ENCODE assay signal across 19 mouse cellular contexts in the genomic region with DNA sequence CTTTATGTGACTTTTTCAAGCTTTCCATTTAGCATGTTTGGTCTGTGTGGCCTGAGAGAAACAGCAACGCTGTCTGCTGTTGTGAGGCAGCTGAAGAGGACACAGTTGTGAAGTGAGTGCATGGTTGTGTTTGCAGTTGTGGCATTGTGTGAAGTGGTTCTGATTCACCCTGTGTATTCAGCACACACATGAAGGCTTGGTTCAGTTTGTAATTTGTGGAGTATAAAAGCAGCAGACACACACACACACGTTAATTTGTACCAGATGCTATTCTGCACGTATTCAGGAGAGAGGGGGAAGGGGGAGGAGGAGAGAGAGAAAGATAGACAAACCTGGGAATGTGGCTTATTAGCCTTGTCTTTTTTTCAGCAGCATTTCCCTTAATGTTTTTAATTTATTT.
A peak's percentile ranks its signal among the peaks of the same experiment; 100 is the strongest.
DNase-seq lines count a peak whose midpoint lies in the region; ATAC-seq and TF ChIP-seq lines count a peak whose summit lies in the region.
"Had no signal": no experiment of that assay in that cellular context is flagged by ENCODE, and none has a peak within 500 bp of the region (broad histone marks: within the 10 kb centered on the region; RNA-seq: fewer than 3 reads in every experiment).

No protein-coding gene starts in this region.

- 74% methylated on average over 3 of the region's 3 CpGs for WGBS in forebrain, embryonic 10.5 days
- WGBS in forebrain, embryonic 14.5 days, result 58% methylated on average over 3 of the region's 3 CpGs
- 60% methylated on average over 3 of the region's 3 CpGs for WGBS in hindbrain, embryonic 11.5 days
- WGBS in hindbrain, embryonic 13.5 days, result 65% methylated on average over 3 of the region's 3 CpGs
- 26% methylated on average over 3 of the region's 3 CpGs for WGBS in embryonic facial prominence, embryonic 12.5 days
- WGBS in limb, embryonic 13.5 days, result 16% methylated on average over 3 of the region's 3 CpGs
- 97% methylated on average over 3 of the region's 3 CpGs for WGBS in thymus, adult 2 months

- peaks cover 3% of the 10 kb centered on the region; the same call in 1 of the 2 replicates for H3K9me3 ChIP-seq in forebrain, embryonic 10.5 days
- no peaks in the 10 kb centered on the region for H3K9me3 ChIP-seq in forebrain, embryonic 14.5 days (replicated peaks; ENCODE audit: control insufficient read depth, low read length)
- H3K9me3 ChIP-seq in hindbrain, embryonic 11.5 days (ENCODE audit: control insufficient read depth, low read length), result no peaks in the 10 kb centered on the region
- H3K9me3 ChIP-seq in hindbrain, embryonic 13.5 days, result peaks cover 3% of the 10 kb centered on the region; the same call in 1 of the 2 replicates
- H3K9me3 ChIP-seq in embryonic facial prominence, embryonic 12.5 days, result no peaks in the 10 kb centered on the region
- no peaks in the 10 kb centered on the region for H3K9me3 ChIP-seq in limb, embryonic 13.5 days
- H3K9me3 ChIP-seq: kidney, embryonic 15.5 days; stomach, embryonic 15.5 days had no signal

- H3K9ac ChIP-seq in forebrain, embryonic 14.5 days (ENCODE audit: low read length), result no peak overlapping the region
- H3K9ac ChIP-seq in hindbrain, embryonic 11.5 days (ENCODE audit: low read depth, low read length), result no peak overlapping the region
- H3K9ac ChIP-seq in hindbrain, embryonic 13.5 days, result no peak overlapping the region
- H3K9ac ChIP-seq in embryonic facial prominence, embryonic 12.5 days, result no peak overlapping the region
- H3K9ac ChIP-seq in limb, embryonic 13.5 days, result peak overlapping the region; percentile 15; the same call in 1 of the 2 replicates
- H3K9ac ChIP-seq: kidney, embryonic 15.5 days; midbrain, embryonic 12.5 days; stomach, embryonic 15.5 days had no signal

- ATAC-seq in forebrain, embryonic 14.5 days, result no peak
- no peak for ATAC-seq in hindbrain, embryonic 11.5 days (ENCODE audit: low FRiP score)
- no peak for ATAC-seq in hindbrain, embryonic 13.5 days (ENCODE audit: low FRiP score)
- 0 out of 2 replicates have a peak, but pooled peaks have one; percentile 60 for ATAC-seq in embryonic facial prominence, embryonic 12.5 days (ENCODE audit: insufficient number of reproducible peaks, insufficient read depth, low FRiP score, low TSS enrichment)
- no peak; the same call in 1 of the 2 replicates for ATAC-seq in limb, embryonic 13.5 days (ENCODE audit: low FRiP score, low read depth)

- H3K4me1 ChIP-seq in forebrain, embryonic 10.5 days, result peaks cover 22% of the 10 kb centered on the region
- H3K4me1 ChIP-seq in forebrain, embryonic 14.5 days (ENCODE audit: control insufficient read depth, insufficient read depth, low read length), result peaks cover 12% of the 10 kb centered on the region
- H3K4me1 ChIP-seq in hindbrain, embryonic 11.5 days (replicated peaks; ENCODE audit: control insufficient read depth, insufficient read depth, low read length), result no peaks in the 10 kb centered on the region
- H3K4me1 ChIP-seq in hindbrain, embryonic 13.5 days (replicated peaks), result peaks cover 11% of the 10 kb centered on the region; the same call in 1 of the 2 replicates
- H3K4me1 ChIP-seq in embryonic facial prominence, embryonic 12.5 days, result peaks cover 19% of the 10 kb centered on the region
- H3K4me1 ChIP-seq in limb, embryonic 13.5 days, result peaks cover 25% of the 10 kb centered on the region
- peaks cover 6% of the 10 kb centered on the region; the same call in 1 of the 2 replicates for H3K4me1 ChIP-seq in thymus, adult 2 months (replicated peaks; ENCODE audit: control insufficient read depth, insufficient read depth, low read length)
- H3K4me1 ChIP-seq: stomach, embryonic 15.5 days had no signal

- no peaks in the 10 kb centered on the region for H3K27me3 ChIP-seq in forebrain, embryonic 10.5 days (ENCODE audit: poor library complexity, severe bottlenecking)
- no peaks in the 10 kb centered on the region for H3K27me3 ChIP-seq in forebrain, embryonic 14.5 days (replicated peaks; ENCODE audit: control insufficient read depth, insufficient read depth, low read length)
- no peaks in the 10 kb centered on the region for H3K27me3 ChIP-seq in hindbrain, embryonic 11.5 days (ENCODE audit: control insufficient read depth, insufficient read depth, low read length)
- H3K27me3 ChIP-seq in hindbrain, embryonic 13.5 days, result no peaks in the 10 kb centered on the region
- H3K27me3 ChIP-seq in embryonic facial prominence, embryonic 12.5 days, result no peaks in the 10 kb centered on the region
- H3K27me3 ChIP-seq in limb, embryonic 13.5 days, result no peaks in the 10 kb centered on the region
- H3K27me3 ChIP-seq in thymus, adult 2 months (ENCODE audit: control insufficient read depth, insufficient read depth, low read length), result no peaks in the 10 kb centered on the region
- H3K27me3 ChIP-seq: kidney, embryonic 15.5 days; midbrain, embryonic 12.5 days; stomach, embryonic 15.5 days had no signal

- no peak overlapping the region for H3K4me3 ChIP-seq in forebrain, embryonic 10.5 days
- H3K4me3 ChIP-seq in forebrain, embryonic 14.5 days (ENCODE audit: low read depth, low read length), result no peak overlapping the region
- no peak overlapping the region for H3K4me3 ChIP-seq in hindbrain, embryonic 11.5 days (ENCODE audit: low read depth, low read length)
- no peak overlapping the region for H3K4me3 ChIP-seq in hindbrain, embryonic 13.5 days
- H3K4me3 ChIP-seq in embryonic facial prominence, embryonic 12.5 days, result no peak overlapping the region
- H3K4me3 ChIP-seq in limb, embryonic 13.5 days, result no peak overlapping the region
- H3K4me3 ChIP-seq in thymus, adult 2 months (ENCODE audit: control insufficient read depth, insufficient read depth, low read length), result no peak overlapping the region
- H3K4me3 ChIP-seq: kidney, embryonic 15.5 days; midbrain, embryonic 12.5 days; stomach, embryonic 15.5 days had no signal

- TF ChIP-seq CTCF in thymus, adult 2 months (IDR thresholded peaks at IDR 0.05; ENCODE audit: borderline replicate concordance, control insufficient read depth, extremely low read depth, insufficient read depth, low read length, poor library complexity), result no peak

- no peak overlapping the region for H3K4me2 ChIP-seq in forebrain, embryonic 14.5 days (ENCODE audit: low read length)
- no peak overlapping the region for H3K4me2 ChIP-seq in hindbrain, embryonic 11.5 days (replicated peaks; ENCODE audit: low read depth, low read length)
- no peak overlapping the region for H3K4me2 ChIP-seq in hindbrain, embryonic 13.5 days
- H3K4me2 ChIP-seq in embryonic facial prominence, embryonic 12.5 days (replicated peaks), result peak overlapping the region; percentile 23; the same call in 1 of the 2 replicates
- peak overlapping the region; percentile 34 for H3K4me2 ChIP-seq in limb, embryonic 13.5 days (replicated peaks)
- H3K4me2 ChIP-seq: kidney, embryonic 15.5 days; midbrain, embryonic 12.5 days; stomach, embryonic 15.5 days had no signal

- TF ChIP-seq POLR2A in thymus, adult 2 months (IDR thresholded peaks at IDR 0.05; ENCODE audit: control insufficient read depth, extremely low read depth, insufficient read depth, low read length, poor library complexity), result no peak

- H3K36me3 ChIP-seq in forebrain, embryonic 10.5 days (replicated peaks), result peaks cover 15% of the 10 kb centered on the region
- no peaks in the 10 kb centered on the region for H3K36me3 ChIP-seq in forebrain, embryonic 14.5 days (ENCODE audit: control insufficient read depth, insufficient read depth, low read length)
- no peaks in the 10 kb centered on the region for H3K36me3 ChIP-seq in hindbrain, embryonic 11.5 days (ENCODE audit: control insufficient read depth, insufficient read depth, low read length)
- no peaks in the 10 kb centered on the region for H3K36me3 ChIP-seq in hindbrain, embryonic 13.5 days
- H3K36me3 ChIP-seq in embryonic facial prominence, embryonic 12.5 days, result no peaks in the 10 kb centered on the region
- H3K36me3 ChIP-seq in limb, embryonic 13.5 days, result peaks cover 4% of the 10 kb centered on the region; the same call in 1 of the 2 replicates
- H3K36me3 ChIP-seq in thymus, adult 2 months (ENCODE audit: control insufficient read depth, insufficient read depth, low read length), result no peaks in the 10 kb centered on the region
- H3K36me3 ChIP-seq: kidney, embryonic 15.5 days; midbrain, embryonic 12.5 days; stomach, embryonic 15.5 days had no signal

- no peak for DNase-seq in forebrain, embryonic 10.5 days (ENCODE audit: extremely low spot score, low spot score)
- DNase-seq in forebrain, embryonic 14.5 days (ENCODE audit: low spot score), result no peak
- DNase-seq in hindbrain, embryonic 11.5 days (ENCODE audit: low spot score), result peak; percentile 16
- DNase-seq in thymus, adult 2 months, result no peak
- DNase-seq in spleen, postnatal 10 days (ENCODE audit: low spot score in 2 of 2), result no peak
- DNase-seq: cerebellum, postnatal 14 days; gastrocnemius, postnatal 25 days; heart, postnatal 14 days; liver; lung, adult 18-20 months; right cerebral cortex, adult 18-20 months; thymus, postnatal 25 days had no signal

- peak overlapping the region; percentile 62; the same call in 1 of the 2 replicates for H3K27ac ChIP-seq in forebrain, embryonic 10.5 days
- H3K27ac ChIP-seq in forebrain, embryonic 14.5 days (ENCODE audit: low read depth, low read length), result no peak overlapping the region
- H3K27ac ChIP-seq in hindbrain, embryonic 11.5 days (ENCODE audit: low read depth, low read length), result no peak overlapping the region
- H3K27ac ChIP-seq in hindbrain, embryonic 13.5 days, result no peak overlapping the region
- peak overlapping the region; percentile 87 for H3K27ac ChIP-seq in embryonic facial prominence, embryonic 12.5 days
- H3K27ac ChIP-seq in limb, embryonic 13.5 days, result peak overlapping the region; percentile 77
- no peak overlapping the region for H3K27ac ChIP-seq in thymus, adult 2 months (ENCODE audit: control insufficient read depth, insufficient read depth, low read length)
- H3K27ac ChIP-seq: kidney, embryonic 15.5 days; macrophage; midbrain, embryonic 12.5 days; stomach, embryonic 15.5 days had no signal

Comparison
In these comparisons a context has a peak if more than half of its experiments do, and no peak if none do; other contexts are left out.
1. H3K27ac ChIP-seq: peak in forebrain, embryonic 10.5 days (single experiment), embryonic facial prominence, embryonic 12.5 days (single experiment) and limb, embryonic 13.5 days (single experiment); none in forebrain, embryonic 14.5 days (single experiment), hindbrain, embryonic 11.5 days (single experiment), hindbrain, embryonic 13.5 days (single experiment) and thymus, adult 2 months (single experiment).
2. H3K4me2 ChIP-seq: peak in embryonic facial prominence, embryonic 12.5 days (single experiment) and limb, embryonic 13.5 days (single experiment); none in forebrain, embryonic 14.5 days (single experiment), hindbrain, embryonic 11.5 days (single experiment) and hindbrain, embryonic 13.5 days (single experiment).